Mouse (Mus musculus): ENCODE results near the gene Raf1.
A peak's percentile ranks its signal among the peaks of the same experiment; 100 is the strongest.
"Not testable (repeated sequence)": the region's sequence is repeated elsewhere in the genome, so short reads cannot be mapped to it uniquely, and the experiment has no call there.

The Raf1 gene

GRCm38 (mm10) chr6:115681066-115681465 is 4.6 kb upstream of the Raf1 start:
- DNase-seq (ENCODE audit: low spot score), result no peak

- DNase-seq (ENCODE audit: low spot score), result no peak
These were observed 1.6 kb upstream of the Raf1 start for GRCm38 (mm10) chr6:115678012-115678411.

GRCm38 (mm10) chr6:115677441-115677840 is 1.0 kb upstream of the Raf1 start:
- no peak for DNase-seq (ENCODE audit: low spot score)

- DNase-seq (ENCODE audit: low spot score), result peak; percentile 71
These were observed 713 bp downstream of the Raf1 start for GRCm38 (mm10) chr6:115675508-115676336.

GRCm38 (mm10) chr6:115675166-115675507 is 1.3 kb downstream of the Raf1 start:
- DNase-seq (ENCODE audit: low spot score), result no peak

GRCm38 (mm10) chr6:115674316-115674715 is 2.1 kb downstream of the Raf1 start:
- no peak for DNase-seq (ENCODE audit: low spot score)

- no peak for DNase-seq (ENCODE audit: low spot score)
These were observed 3.7 kb downstream of the Raf1 start for GRCm38 (mm10) chr6:115672700-115673099.

GRCm38 (mm10) chr6:115666641-115667040 is 9.8 kb downstream of the Raf1 start:
- no peak for DNase-seq (ENCODE audit: low spot score)

GRCm38 (mm10) chr6:115664268-115664667 is 12.2 kb downstream of the Raf1 start:
- no peak for DNase-seq (ENCODE audit: low spot score)

- DNase-seq (ENCODE audit: low spot score), result peak; percentile 20
These were observed 17.6 kb downstream of the Raf1 start for GRCm38 (mm10) chr6:115658802-115659201.

- no peak for DNase-seq (ENCODE audit: low spot score)
These were observed 22.5 kb downstream of the Raf1 start for GRCm38 (mm10) chr6:115653939-115654338.

GRCm38 (mm10) chr6:115651719-115652118 is 24.7 kb downstream of the Raf1 start:
- no peak for DNase-seq (ENCODE audit: low spot score)

- peak; percentile 27 for DNase-seq (ENCODE audit: low spot score)
These were observed 25.7 kb downstream of the Raf1 start for GRCm38 (mm10) chr6:115650476-115651427.

GRCm38 (mm10) chr6:115649792-115650365 is 26.6 kb downstream of the Raf1 start:
- no peak for DNase-seq (ENCODE audit: low spot score)

- DNase-seq (ENCODE audit: low spot score), result no peak
These were observed 33.1 kb downstream of the Raf1 start for GRCm38 (mm10) chr6:115643315-115643714.

- DNase-seq (ENCODE audit: low spot score), result not testable (repeated sequence)
These were observed 38.2 kb downstream of the Raf1 start for GRCm38 (mm10) chr6:115638188-115638587.

- DNase-seq (ENCODE audit: low spot score), result no peak
These were observed 42.4 kb downstream of the Raf1 start for GRCm38 (mm10) chr6:115634015-115634414.

- no peak for DNase-seq (ENCODE audit: low spot score)
These were observed 45.2 kb downstream of the Raf1 start for GRCm38 (mm10) chr6:115631056-115631795.

- no peak for DNase-seq (ENCODE audit: low spot score)
These were observed 50.3 kb downstream of the Raf1 start for GRCm38 (mm10) chr6:115626121-115626520.

GRCm38 (mm10) chr6:115620942-115621341 is 55.5 kb downstream of the Raf1 start:
- DNase-seq (ENCODE audit: low spot score), result peak; percentile 55

- no peak for DNase-seq (ENCODE audit: low spot score)
These were observed 56.6 kb downstream of the Raf1 start for GRCm38 (mm10) chr6:115619818-115620217.

GRCm38 (mm10) chr6:115615983-115616382 is 60.5 kb downstream of the Raf1 start:
- peak; percentile 36 for DNase-seq (ENCODE audit: low spot score)

Data from MN1 (cell line).